Mouse (Mus musculus) v-Abl transformed pro-B cells (cell line): ENCODE results near the gene Cox4i2.

ENCODE experiments used
- in situ Hi-C, 2 experiments: fragments of 400-800 bp; cut with MboI; formaldehyde crosslinking; loops; one replicate each; pipeline ENCODE4 v1.15.1; 2025; ENCODE audit not compliant: unreplicated experiment in 2 of 2

Gene Cox4i2

DNA sequence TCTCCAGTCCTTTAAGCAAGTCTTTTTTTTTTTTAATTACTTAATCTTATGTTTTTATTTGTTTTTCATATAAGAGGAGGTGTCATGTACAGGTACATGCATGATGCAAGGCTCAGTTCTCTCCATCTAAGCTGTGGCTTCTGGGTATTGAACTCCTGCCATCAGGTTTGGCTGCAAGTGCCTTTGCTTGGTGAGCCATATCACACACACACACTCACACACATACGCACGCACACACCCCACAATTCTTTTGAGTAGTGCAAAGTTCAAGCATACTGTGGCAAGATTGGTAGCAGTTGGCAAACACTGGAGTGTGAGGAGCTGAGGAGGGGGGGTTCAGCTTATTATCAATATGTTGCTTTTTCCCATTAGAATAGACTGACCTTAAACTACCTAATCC is 20.8 kb upstream of the Cox4i2 start:
- in situ Hi-C loops, result no loop called here

DNA sequence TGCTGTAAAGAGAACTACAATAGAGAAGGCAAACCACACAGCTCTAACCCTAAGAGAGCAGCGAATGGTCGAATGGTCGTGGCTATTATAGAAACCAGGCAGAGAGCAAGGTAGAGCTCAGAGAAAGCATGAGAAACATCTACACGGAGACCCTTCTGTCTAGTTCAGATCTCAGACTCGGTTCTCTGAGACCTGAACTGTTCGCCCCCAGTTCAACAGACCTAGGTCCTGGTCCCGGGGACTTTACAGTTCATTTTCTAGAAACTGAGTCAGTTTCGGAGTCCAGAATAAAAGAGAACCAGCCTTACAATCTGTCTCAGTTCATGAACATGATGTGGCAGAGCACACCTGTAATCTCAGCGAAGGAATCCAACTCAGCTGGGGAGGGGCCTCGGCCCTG is 19.5 kb upstream of the Cox4i2 start:
- in situ Hi-C loops, result no loop called here

DNA sequence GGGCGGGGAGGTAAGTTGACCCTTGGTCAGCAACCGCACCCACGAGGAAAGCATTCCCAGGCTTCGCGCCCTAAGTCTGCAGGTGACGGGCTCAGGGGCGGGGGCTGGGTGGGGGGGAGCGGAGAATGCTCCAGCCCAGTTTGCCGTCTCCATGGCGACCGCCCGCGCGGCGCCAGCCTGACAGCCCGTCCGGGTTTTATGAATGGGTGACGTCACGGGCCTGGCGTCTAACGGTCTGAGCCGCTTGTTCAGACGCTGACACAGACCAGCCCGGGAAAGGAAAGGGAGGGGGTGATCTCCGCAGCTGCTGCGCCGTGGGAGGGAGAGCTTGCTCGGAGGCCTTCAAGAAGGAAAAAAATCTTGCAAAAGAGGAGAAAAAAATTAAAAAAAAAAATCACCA is 19.0 kb upstream of the Cox4i2 start:
- in situ Hi-C loops, result loop anchor here in 1 of 2 experiments (5.0 kb wide), 1 partner anchor 33 kb away; no protein-coding TSS in a partner anchor

DNA sequence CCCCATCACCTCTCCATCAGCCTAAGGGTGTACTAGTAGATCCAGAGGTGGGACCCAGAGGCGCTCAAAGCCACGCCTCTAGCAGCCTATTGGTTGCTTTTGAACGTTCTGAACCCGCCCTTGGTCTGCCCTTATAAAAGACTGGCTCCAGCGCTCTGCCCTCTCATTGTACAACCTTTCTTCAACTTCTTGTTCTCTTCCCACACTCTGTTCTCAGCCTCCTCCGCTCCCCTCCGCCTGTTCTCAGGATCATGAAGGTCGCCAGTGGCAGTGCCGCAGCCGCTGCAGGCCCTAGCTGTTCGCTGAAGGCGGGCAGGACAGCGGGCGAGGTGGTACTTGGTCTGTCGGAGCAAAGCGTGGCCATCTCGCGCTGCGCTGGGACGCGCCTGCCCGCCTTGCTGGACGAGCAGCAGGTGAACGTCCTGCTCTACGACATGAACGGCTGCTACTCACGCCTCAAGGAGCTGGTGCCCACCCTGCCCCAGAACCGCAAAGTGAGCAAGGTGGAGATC is 17.8 kb upstream of the Cox4i2 start, which contains the start of gene Id1:
Gene Id1 (plus strand): TSS at position 162 of the 512 bp plus-strand sequence.
- in situ Hi-C loops, result loop anchor here in 1 of 2 experiments (5.0 kb wide), 1 partner anchor 34 kb away; no protein-coding TSS in a partner anchor

DNA sequence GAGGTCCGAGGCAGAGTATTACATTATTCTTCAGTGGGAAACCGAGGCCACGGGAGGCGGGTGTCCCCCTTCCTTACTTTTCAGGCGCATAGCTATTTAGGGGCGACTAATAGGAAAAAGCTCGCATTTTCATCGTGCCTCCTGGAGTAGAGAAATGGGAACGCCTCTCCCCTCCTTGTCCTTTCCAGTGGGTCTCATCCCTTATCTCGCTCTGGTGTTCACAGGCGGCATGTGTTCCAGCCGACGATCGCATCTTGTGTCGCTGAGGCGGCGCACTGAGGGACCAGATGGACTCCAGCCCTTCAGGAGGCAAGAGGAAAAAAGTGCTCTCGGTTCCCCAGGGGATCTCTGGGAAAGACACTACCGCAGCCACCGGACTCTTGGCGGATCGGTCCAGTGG is 17.2 kb upstream of the Cox4i2 start:
- in situ Hi-C loops, result loop anchor here in 1 of 2 experiments (5.0 kb wide), 1 partner anchor 34 kb away; no protein-coding TSS in a partner anchor

DNA sequence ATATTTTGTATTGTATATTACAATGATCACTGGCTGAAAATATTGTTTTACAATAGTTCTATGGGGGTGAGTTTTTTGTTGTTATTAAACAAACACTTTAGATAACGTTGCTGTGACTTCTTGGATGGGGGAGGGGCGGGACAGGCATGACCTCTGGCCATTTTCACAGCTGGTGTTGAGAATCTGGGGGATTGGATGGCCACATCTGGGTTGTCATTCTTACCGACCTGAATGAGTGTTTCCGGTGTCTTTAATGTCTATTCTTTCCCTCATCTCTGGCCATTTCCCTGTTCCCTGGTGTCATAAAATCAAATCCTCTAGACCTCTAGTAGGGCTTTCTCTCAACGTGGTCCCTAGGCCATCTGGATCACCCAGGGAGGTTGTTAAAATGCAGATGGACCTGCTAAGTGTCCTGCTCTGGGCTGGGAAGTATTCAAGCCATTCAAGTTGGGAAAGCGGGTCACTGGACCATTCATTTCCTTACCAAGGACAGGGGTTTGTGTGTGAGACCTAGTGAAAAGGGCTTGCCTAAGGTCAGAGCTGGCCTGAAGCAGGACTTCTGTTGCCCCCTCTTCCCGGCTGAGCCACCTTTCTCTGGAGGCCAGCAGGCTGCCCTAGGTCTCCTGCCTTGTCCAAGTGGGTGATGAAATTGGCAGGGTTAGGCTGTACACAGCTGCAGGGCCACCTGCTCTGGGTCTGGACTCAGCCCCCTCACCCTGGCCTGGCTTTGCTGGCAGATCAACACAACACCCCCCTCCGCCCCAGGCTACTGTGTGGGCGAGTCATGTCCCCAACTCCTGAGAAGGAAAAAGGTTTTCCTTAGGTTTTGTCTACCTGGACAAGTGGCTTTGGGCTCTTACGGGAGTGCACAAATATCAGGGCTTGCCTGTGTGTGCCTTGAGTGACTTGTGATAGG is 16.4 kb upstream of the Cox4i2 start:
- in situ Hi-C loops, result loop anchor here in 1 of 2 experiments (5.0 kb wide), 1 partner anchor 35 kb away; no protein-coding TSS in a partner anchor

DNA sequence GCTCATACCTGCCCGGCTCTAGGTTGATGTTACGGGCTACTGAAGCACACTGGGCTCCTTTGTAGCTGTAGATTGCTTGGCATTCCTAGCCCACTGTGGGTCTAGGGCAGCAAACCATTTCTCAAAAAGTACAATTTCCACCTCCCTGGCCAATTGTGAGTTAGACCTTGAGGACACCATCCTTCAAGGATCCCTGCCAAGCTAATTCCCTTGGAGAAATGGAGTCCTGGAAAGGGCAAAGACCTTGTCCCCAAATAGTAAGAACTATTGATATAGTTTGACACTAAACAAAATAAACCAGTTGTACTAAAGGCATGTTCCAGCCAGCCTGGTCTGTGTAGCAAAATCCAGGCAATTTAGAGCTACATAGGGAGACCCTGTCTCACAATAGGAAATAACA is 15.6 kb upstream of the Cox4i2 start:
- in situ Hi-C loops, result loop anchor here in 1 of 2 experiments (5.0 kb wide), 1 partner anchor 36 kb away; no protein-coding TSS in a partner anchor

DNA sequence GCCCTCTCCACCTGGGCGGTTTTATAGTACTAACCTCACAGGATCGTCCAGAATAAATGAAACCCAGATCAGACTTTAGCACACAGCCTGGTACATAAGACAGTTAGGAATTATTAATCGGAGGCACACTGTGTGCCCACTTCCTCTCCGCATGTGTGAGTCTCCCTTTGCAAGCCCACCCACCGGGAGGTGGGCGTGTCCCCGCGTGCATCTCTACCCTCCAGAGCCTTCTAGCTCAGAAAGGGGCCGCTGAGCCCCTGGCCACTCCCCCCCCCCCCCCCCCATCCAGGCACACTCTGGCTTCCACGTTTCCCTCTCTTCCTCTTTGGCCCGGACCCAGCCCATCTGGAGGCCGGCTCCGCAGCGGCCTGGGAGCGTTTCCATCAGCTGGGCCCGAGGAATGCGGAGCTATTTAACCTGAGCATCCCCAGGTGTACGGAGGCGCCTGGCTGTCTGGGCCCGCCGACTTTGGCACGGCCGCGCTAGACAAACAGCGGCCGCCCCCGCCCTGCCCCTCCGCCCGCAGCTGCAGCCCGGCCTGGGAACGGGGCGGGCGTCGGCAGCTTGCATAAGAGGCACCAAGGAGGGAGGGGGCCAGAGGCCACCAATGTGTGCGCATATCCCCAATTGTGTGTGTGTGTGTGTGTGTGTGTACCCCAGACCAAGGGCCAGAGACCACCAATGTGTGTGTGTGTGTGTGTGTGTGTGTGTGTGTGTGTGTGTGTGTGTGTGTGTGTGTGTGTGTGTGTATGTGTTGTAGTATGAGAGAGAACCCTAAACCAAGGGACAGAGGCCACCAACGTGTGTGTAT is 14.7 kb upstream of the Cox4i2 start:
- in situ Hi-C loops, result loop anchor here in 1 of 2 experiments (5.0 kb wide), 1 partner anchor 37 kb away; no protein-coding TSS in a partner anchor

DNA sequence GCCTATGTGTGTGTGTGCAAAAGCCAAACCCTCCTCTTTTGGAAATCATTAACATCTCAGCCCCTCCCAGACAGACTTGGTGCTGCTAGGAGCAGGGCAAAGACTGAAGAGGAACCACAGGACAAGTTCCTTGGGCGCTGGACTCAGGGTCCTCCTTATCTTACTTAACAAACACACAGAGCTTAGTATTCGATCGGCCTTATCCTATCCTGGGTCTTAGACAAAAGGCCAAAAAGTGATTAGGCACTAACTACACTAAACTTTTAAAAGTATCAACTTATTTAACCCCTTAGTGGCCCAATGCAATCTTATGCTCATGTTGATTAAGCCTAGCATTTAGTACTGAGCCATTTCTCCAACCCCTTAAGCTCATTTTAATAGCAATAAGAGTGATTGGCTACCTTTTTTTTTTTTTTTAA is 14.1 kb upstream of the Cox4i2 start:
- in situ Hi-C loops, result loop anchor here in 1 of 2 experiments (5.0 kb wide), 1 partner anchor 38 kb away; no protein-coding TSS in a partner anchor

DNA sequence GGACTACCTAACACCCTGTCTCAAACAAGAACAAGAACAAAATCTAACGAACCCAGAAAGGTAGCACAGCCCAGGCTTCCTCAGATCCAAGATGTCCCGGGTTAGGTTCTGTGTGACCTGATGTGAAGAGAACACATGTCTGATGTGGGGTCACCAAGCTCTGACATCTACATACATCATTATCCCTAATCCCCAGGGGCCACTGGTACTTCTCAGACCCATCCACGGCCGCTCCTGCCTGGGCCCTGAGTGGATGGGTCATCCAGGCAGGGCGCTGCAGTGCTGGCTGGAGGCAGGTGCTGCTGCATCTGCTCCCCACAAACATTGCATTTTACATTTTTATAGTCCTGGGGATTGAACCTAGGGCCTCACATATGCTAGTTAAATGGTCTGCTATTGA is 13.5 kb upstream of the Cox4i2 start:
- in situ Hi-C loops, result no loop called here

DNA sequence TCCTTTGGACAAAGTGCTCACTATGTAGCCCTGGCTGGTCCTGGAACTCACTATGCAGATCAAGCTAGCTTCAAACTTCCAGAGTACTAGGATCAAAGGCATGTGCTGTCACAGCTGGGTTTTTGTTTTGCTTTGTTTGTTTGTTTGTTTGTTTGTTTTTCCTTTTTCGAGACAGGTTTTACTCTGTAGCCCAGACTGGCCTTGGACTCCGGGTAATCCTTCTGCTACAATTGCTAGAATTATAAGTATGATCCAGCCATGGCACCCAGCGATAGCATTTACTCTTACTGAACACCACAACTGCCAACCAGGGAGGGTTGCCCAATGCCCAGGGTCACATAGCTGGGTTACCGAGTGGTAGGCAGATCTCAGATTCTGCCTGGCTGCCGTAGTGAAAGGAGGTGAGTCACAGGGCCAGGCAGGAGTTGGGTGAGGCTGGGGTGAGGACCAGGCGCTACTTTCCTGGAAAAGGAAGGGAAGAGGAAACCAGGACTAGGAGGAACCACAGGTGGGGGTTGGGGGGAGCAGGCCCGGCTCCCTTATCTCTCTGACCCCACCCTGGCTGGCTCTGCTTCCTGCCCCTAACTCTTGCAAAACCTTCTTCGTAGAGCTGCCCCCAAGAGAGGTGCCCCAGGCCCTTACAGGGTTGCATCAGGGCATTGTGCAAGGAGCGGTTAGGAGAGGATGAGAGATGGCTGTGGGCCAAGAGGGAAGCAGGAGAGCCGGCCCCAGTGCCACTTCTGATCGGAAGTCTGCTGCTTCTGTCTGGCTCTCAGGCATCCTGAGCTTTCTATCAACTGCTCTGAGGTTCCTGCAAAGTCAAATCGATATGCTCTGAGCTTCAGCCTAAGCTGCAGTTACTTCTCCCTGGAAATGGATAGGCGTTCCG is 12.6 kb upstream of the Cox4i2 start:
- in situ Hi-C loops, result no loop called here

DNA sequence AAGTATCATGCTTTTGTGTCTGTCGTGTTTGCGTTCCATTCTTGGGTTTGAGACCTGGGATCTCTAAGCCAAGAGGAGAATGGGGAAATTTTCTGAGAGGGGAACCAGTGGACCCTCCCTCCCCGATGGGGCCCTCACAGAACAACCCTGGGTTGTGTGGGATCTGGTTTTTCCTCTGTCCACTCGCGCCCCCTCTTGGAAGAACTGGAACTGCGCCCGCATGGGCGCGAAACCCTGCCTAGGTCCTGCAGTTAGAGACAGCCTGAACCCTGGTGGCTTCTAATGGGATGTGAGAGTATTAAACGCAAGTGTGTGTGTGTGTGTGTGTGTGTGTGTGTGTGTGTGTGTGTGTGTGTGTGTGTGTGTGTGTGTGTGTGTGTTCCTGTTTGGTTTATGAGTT is 11.5 kb upstream of the Cox4i2 start:
- in situ Hi-C loops, result no loop called here

DNA sequence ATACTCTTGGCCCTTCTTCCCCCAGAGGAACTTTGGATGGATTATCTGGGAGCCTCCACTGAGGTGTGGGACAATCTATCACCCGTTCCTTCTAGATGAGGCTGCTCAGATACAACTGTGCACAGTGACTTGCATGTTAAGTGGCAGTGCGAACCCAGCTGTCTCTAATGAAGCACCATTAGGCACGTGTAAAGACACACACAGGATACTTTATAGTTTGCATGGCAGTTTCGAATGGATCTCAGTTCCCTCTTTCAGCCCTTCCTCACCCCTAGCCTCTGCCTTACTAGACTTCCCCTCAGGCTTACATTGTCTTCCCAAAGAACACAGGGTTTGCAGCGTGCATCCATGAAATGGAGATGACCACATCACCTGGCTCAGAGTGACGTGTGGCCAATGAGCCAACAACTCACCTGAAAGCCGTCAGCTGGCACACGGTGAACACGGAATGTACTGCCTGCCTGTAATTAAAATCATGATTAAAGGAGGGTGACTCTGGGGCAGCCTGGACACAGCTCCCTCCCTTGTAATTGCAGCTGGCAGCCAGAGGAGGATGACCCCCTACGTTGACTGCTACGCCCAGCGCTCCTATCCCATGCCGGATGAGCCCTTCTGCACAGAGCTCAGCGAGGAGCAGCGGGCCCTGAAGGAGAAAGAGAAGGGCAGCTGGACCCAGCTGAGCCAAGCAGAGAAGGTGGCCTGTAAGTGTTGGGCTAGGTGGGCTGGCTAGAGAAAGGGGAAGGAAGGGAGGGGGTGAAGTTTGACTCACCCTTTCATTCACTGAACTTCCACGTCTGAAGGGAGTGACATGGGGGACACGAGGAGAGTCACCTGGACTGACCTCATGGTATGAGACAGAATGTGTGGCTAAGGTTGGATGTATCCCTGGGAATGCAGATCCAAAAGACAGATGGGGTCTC is 2.8 kb downstream of the Cox4i2 start:
- in situ Hi-C loops, result no loop called here

DNA sequence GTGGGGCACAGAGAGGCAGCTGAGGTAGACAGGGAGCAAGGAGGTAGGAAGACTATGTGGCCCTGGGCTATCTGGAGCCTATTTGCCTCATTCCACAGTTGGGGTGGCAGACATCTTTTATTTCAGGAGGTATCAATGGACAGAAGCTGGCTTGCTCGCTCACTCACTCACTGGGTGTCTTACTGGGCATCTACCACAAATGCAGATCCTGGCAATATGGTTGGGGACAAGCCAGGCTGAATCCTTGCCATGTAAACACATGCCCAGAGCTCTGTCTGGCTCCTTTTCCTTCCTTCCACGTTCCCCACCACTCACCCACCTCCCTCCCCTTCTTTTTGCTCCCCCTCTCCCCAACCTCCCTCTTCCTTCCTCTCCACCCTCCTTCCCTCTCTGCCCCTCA is 3.5 kb downstream of the Cox4i2 start:
- in situ Hi-C loops, result no loop called here

DNA sequence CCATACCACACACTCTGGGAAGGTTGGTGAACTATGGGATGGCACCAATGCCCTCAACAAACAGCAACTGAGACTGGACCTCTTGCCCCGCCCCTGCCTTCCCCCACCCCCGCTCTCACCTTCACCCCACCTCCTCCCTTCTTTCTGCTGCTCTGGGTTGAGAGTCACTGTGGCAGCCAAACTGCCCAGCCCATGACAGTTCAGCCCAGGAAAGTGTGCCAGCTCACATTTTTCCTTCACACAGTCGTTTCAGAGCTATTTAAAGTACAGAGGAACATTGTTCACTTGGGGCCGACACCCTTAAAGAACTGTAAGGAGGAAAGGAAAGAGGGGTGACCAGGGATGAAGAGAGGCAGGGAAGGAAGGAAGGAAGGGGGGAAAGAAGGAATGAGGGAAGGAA is 4.4 kb downstream of the Cox4i2 start:
- in situ Hi-C loops, result no loop called here

DNA sequence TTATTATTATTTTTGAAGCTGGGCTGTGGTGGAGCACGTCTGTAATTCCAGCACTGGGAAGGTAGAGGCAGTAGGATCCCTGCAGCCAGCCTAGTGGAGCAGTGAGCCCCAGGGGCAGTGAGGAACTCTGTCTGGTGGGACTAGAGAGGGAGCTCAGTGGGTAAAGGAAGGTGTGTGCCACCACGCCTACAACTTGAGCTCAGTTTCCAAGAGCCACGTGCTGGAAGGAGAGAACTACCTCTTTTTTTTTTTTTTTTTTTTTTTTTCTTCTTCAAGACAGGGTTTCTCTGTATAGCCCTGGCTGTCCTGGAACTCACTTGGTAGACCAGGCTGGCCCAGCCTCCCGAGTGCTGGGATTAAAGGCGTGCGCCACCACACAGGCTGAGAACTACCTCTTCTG is 9.3 kb downstream of the Cox4i2 start:
- in situ Hi-C loops, result no loop called here

DNA sequence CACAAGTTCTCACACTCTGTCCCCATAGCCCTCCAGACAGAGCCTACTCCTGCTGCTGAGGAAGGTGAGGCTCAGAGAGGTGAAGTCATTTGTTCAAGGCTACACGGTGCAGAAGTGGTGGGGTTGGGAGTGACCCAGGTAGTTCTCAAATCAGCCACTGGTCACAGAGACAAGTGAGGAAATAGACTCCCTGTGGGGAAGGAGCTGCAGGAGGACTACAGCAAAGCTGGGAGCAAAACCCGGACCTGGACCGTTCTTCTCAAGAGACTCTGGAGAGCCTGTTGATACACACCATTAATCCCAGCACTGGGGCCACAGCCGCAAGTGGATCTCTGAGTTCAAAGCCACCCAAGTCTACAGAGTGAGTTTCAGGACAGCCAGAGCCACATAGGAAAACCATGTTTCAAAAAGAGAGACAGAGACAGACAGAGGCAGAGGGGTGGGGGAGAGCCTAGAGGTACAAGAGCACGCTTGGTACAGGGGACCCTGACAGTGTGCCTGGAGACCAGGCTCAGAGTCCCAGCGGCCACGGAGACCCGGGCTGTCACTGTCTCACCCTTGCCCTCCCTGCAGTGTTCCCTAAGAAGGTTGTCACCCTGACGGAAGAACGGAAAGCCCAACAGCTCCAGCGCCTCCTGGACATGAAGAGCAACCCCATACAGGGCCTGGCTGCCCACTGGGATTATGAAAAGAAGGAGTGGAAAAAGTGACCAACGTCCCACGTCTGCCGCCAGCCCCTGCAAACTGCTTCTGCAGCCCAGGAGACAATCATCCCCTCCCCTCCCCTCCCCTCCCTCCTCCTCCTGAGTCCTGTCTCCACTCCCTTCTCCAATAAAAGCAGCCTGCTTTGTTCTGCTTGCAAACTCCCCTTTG is 10.4 kb downstream of the Cox4i2 start:
- in situ Hi-C loops, result loop anchor here (5.0 kb wide), 3 partner anchors 62 to 68 kb away; partner anchors contain the start of gene Bcl2l1 (in 2 of the 2)
